Mouse (Mus musculus): ENCODE results near the gene Tmem179. TPM values are rescaled to one million over a fixed set of nuclear protein-coding genes. Genes with fewer than 3 reads are reported as not detected.

Tmem179 gene
- polyA plus RNA-seq, 2 experiments = 0.28 to 0.36 TPM

- no peak overlapping the region for H3K9ac ChIP-seq (ENCODE audit: low read depth, low read length, severe bottlenecking)
- H3K4me3 ChIP-seq (replicated peaks; ENCODE audit: low read length) = no peak overlapping the region
- H3K4me1 ChIP-seq (ENCODE audit: control insufficient read depth, insufficient read depth, low read length) = peaks cover 5% of the 10 kb centered on the region; the same call in 1 of the 2 replicates
- H3K4me2 ChIP-seq (replicated peaks; ENCODE audit: low read depth, low read length, severe bottlenecking) = no peak overlapping the region
- no peak for DNase-seq (ENCODE audit: low spot score)
- H3K27ac ChIP-seq (replicated peaks; ENCODE audit: low read depth, low read length) = no peak overlapping the region
- H3K36me3 ChIP-seq (ENCODE audit: control insufficient read depth, insufficient read depth, low read length) = no peaks in the 10 kb centered on the region
- 18% methylated on average over 12 of the region's 12 CpGs for WGBS
- TF ChIP-seq POLR2A (IDR thresholded peaks at IDR 0.05; ENCODE audit: borderline replicate concordance, extremely low read depth, insufficient read depth, insufficient read length) = no peak
- H3K9me3 ChIP-seq (ENCODE audit: control insufficient read depth, low read length) = no peaks in the 10 kb centered on the region
- H3K27me3 ChIP-seq (ENCODE audit: control insufficient read depth, insufficient read depth, low read length) = no peaks in the 10 kb centered on the region
- no peak for ATAC-seq (ENCODE audit: low FRiP score, low read depth)
Measured at GRCm38 (mm10) chr12:112462423-112462822, 54.1 kb downstream of the Tmem179 start.

GRCm38 (mm10) chr12:112457839-112458238 lies 58.7 kb downstream of the Tmem179 start:
- no peak for DNase-seq (ENCODE audit: low spot score)
- no peaks in the 10 kb centered on the region for H3K27me3 ChIP-seq (ENCODE audit: control insufficient read depth, insufficient read depth, low read length)
- ATAC-seq (ENCODE audit: low FRiP score, low read depth) = no peak

GRCm38 (mm10) chr12:112456144-112456713 lies 60.3 kb downstream of the Tmem179 start:
- ATAC-seq (ENCODE audit: low FRiP score, low read depth) (no peak), DNase-seq (ENCODE audit: low spot score) (no peak)
- no peaks in the 10 kb centered on the region for H3K9me3 ChIP-seq (ENCODE audit: control insufficient read depth, low read length)
- H3K36me3 ChIP-seq (ENCODE audit: control insufficient read depth, insufficient read depth, low read length) = no peaks in the 10 kb centered on the region
- no peak overlapping the region for H3K27ac ChIP-seq (replicated peaks; ENCODE audit: low read depth, low read length)
- no peak overlapping the region for H3K4me2 ChIP-seq (replicated peaks; ENCODE audit: low read depth, low read length, severe bottlenecking)
- H3K27me3 ChIP-seq (ENCODE audit: control insufficient read depth, insufficient read depth, low read length) = no peaks in the 10 kb centered on the region
- H3K4me1 ChIP-seq (ENCODE audit: control insufficient read depth, insufficient read depth, low read length) = no peaks in the 10 kb centered on the region
- no peak overlapping the region for H3K4me3 ChIP-seq (replicated peaks; ENCODE audit: low read length)
- H3K9ac ChIP-seq (ENCODE audit: low read depth, low read length, severe bottlenecking) = no peak overlapping the region
- 66% methylated on average over 6 of the region's 6 CpGs for WGBS
- no peak for TF ChIP-seq POLR2A (IDR thresholded peaks at IDR 0.05; ENCODE audit: borderline replicate concordance, extremely low read depth, insufficient read depth, insufficient read length)

More at GRCm38 (mm10) chr12:112457839-112458238, 58.7 kb downstream of the Tmem179 start:
- Histone ChIP-seq H3K9ac (ENCODE audit: low read depth, low read length, severe bottlenecking) (no peak overlapping the region), H3K36me3 (ENCODE audit: control insufficient read depth, insufficient read depth, low read length) (no peaks in the 10 kb centered on the region), H3K4me2 (replicated peaks; ENCODE audit: low read depth, low read length, severe bottlenecking) (no peak overlapping the region), H3K27ac (replicated peaks; ENCODE audit: low read depth, low read length) (no peak overlapping the region), H3K4me3 (replicated peaks; ENCODE audit: low read length) (no peak overlapping the region), H3K4me1 (ENCODE audit: control insufficient read depth, insufficient read depth, low read length) (no peaks in the 10 kb centered on the region), H3K9me3 (ENCODE audit: control insufficient read depth, low read length) (no peaks in the 10 kb centered on the region)
- TF ChIP-seq POLR2A (IDR thresholded peaks at IDR 0.05; ENCODE audit: borderline replicate concordance, extremely low read depth, insufficient read depth, insufficient read length) = no peak
- WGBS = 25% methylated on average over 4 of the region's 4 CpGs

- H3K27me3 ChIP-seq (ENCODE audit: control insufficient read depth, insufficient read depth, low read length) = no peaks in the 10 kb centered on the region
- H3K4me3 ChIP-seq (replicated peaks; ENCODE audit: low read length) = no peak overlapping the region
- H3K36me3 ChIP-seq (ENCODE audit: control insufficient read depth, insufficient read depth, low read length) = no peaks in the 10 kb centered on the region
- H3K4me2 ChIP-seq (replicated peaks; ENCODE audit: low read depth, low read length, severe bottlenecking) = no peak overlapping the region
- H3K9ac ChIP-seq (ENCODE audit: low read depth, low read length, severe bottlenecking) = no peak overlapping the region
- H3K9me3 ChIP-seq (ENCODE audit: control insufficient read depth, low read length) = peaks cover 5% of the 10 kb centered on the region
- H3K4me1 ChIP-seq (ENCODE audit: control insufficient read depth, insufficient read depth, low read length) = 0 out of 2 replicates have a peak, but pooled peaks cover 2% of the 10 kb centered on the region
- DNase-seq (ENCODE audit: low spot score) (no peak), ATAC-seq (ENCODE audit: low FRiP score, low read depth) (no peak)
- WGBS = 75% methylated on average over 9 of the region's 9 CpGs
- TF ChIP-seq POLR2A (IDR thresholded peaks at IDR 0.05; ENCODE audit: borderline replicate concordance, extremely low read depth, insufficient read depth, insufficient read length) = no peak
- no peak overlapping the region for H3K27ac ChIP-seq (replicated peaks; ENCODE audit: low read depth, low read length)
Measured at GRCm38 (mm10) chr12:112451826-112452225, 64.7 kb downstream of the Tmem179 start.

GRCm38 (mm10) chr12:112451381-112451780 lies 65.2 kb downstream of the Tmem179 start:
- no peak overlapping the region for H3K4me3 ChIP-seq (replicated peaks; ENCODE audit: low read length)
- H3K9ac ChIP-seq (ENCODE audit: low read depth, low read length, severe bottlenecking) = no peak overlapping the region
- 0 out of 2 replicates have a peak, but pooled peaks cover 2% of the 10 kb centered on the region for H3K4me1 ChIP-seq (ENCODE audit: control insufficient read depth, insufficient read depth, low read length)
- ATAC-seq (ENCODE audit: low FRiP score, low read depth) = no peak
- 78% methylated on average over 1 of the region's 1 CpGs for WGBS
- H3K9me3 ChIP-seq (ENCODE audit: control insufficient read depth, low read length) = peaks cover 6% of the 10 kb centered on the region
- no peak overlapping the region for H3K27ac ChIP-seq (replicated peaks; ENCODE audit: low read depth, low read length)
- no peak overlapping the region for H3K4me2 ChIP-seq (replicated peaks; ENCODE audit: low read depth, low read length, severe bottlenecking)
- no peak for DNase-seq (ENCODE audit: low spot score)
- no peaks in the 10 kb centered on the region for H3K27me3 ChIP-seq (ENCODE audit: control insufficient read depth, insufficient read depth, low read length)
- TF ChIP-seq POLR2A (IDR thresholded peaks at IDR 0.05; ENCODE audit: borderline replicate concordance, extremely low read depth, insufficient read depth, insufficient read length) = no peak
- H3K36me3 ChIP-seq (ENCODE audit: control insufficient read depth, insufficient read depth, low read length) = no peaks in the 10 kb centered on the region
